Mouse (Mus musculus) heart, adult 2 months (tissue): Measurements from ENCODE around the gene Abhd5.

Source experiments
- CTCF ChIP-seq: fragments of 200-600 bp; IDR thresholded peaks from 2 replicates; pipeline ENCODE4 v1.8.1; 2022; ENCODE audit warnings: antibody characterized with exemption, mild to moderate bottlenecking, moderate library complexity
- EP300 ChIP-seq: fragments of 200-500 bp; IDR thresholded peaks from 2 replicates; pipeline ENCODE4 v1.6.1; 2011; ENCODE audit warnings: low read depth, low read length, control low read depth; ENCODE audit not compliant: insufficient read depth

GRCm38 (mm10) chr9:122343399-122343798 lies 8.0 kb upstream of the Abhd5 start:
- no peak for TF ChIP-seq EP300
- TF ChIP-seq CTCF: no peak
